Mouse (Mus musculus) central nervous system, embryonic 18 days (tissue): ENCODE measurements around the gene Urb2. TPM values are rescaled to one million over a fixed set of nuclear protein-coding genes. Genes with fewer than 3 reads are reported as not detected.

Experiments
- polyA plus RNA-seq: library from polyadenylated mRNA; depleted of rRNA; stranded (reverse); fragments of >200 nt; gene quantifications from 2 replicates; pipeline ENCODE4 v1.2.3, GENCODE M21; 2012; rRNA removed

Gene Urb2
- 8.4 and 8.7 TPM in 2 replicates for polyA plus RNA-seq

GRCm38 (mm10) chr8:124021237-124022227 is at the start of gene Urb2, which contains the start of gene Taf5l:
TSS of gene Urb2 (plus strand) at chr8:124021508.
TSS of gene Taf5l (minus strand) at chr8:124021397.

GRCm38 (mm10) chr8:123982826-123983400 is 38.4 kb upstream of the Urb2 start, which contains the start of gene Abcb10:
TSS of gene Abcb10 (minus strand) at chr8:123983122.

Other genes starting within 250 kb of the Urb2 start
- 64.4 and 66.9 TPM in 2 replicates for gene Rab4a, start 215.5 kb upstream of the Urb2 start, polyA plus RNA-seq
- 11.4 and 11.5 TPM in 2 replicates for gene Ccsap, start 161.3 kb upstream of the Urb2 start, polyA plus RNA-seq
- gene Acta1, start 126.8 kb upstream of the Urb2 start, polyA plus RNA-seq: 12.6 and 220 TPM in 2 replicates
- 17.6 and 18.6 TPM in 2 replicates for gene Nup133, start 72.2 kb upstream of the Urb2 start, polyA plus RNA-seq
- gene Abcb10, start 38.4 kb upstream of the Urb2 start, polyA plus RNA-seq: 20.0 and 21.0 TPM in 2 replicates
- gene Taf5l, start 111 bp upstream of the Urb2 start, polyA plus RNA-seq: 22.6 and 24.0 TPM in 2 replicates
- gene Galnt2, start 209.9 kb downstream of the Urb2 start, polyA plus RNA-seq: 42.3 and 44.0 TPM in 2 replicates